Mouse (Mus musculus) v-Abl transformed pro-B cells (cell line): ENCODE measurements around the gene Speg.

Source experiments
- in situ Hi-C, 2 experiments: fragments of 400-800 bp; cut with MboI; formaldehyde crosslinking; loops; one replicate each; pipeline ENCODE4 v1.15.1; 2025; ENCODE audit not compliant: unreplicated experiment in 2 of 2

Speg gene

GRCm38 (mm10) chr1:75480735-75481134 lies 105.6 kb downstream of the Speg start:
- in situ Hi-C loops: loop anchor here in 1 of 2 experiments (5.0 kb wide), 1 partner anchor 37 kb away; no protein-coding TSS in a partner anchor
